Mouse (Mus musculus) left cerebral cortex, postnatal 10 days (tissue): Measurements from ENCODE around the gene Grasp. TPM values are rescaled to one million over a fixed set of nuclear protein-coding genes. Genes with fewer than 3 reads are reported as not detected.
A peak's percentile ranks its signal among the peaks of the same experiment; 100 is the strongest.

Experiments used
- DNase-seq, 2 experiments: peaks; one replicate each; pipeline ENCODE4 v3.0.0; 2021 to 2022; ENCODE audit warnings: low spot score in 2 of 2, mixed read lengths in 1 of 2; ENCODE audit errors: extremely low spot score in 1 of 2
- intact Hi-C: fragments of 180-260 bp; cut with DNase I; formaldehyde crosslinking; loops from one replicate; pipeline ENCODE4 v1.15.1; 2025
- total RNA-seq, 2 experiments: library from RNA; stranded (reverse); gene quantifications; 2 replicates each; pipeline ENCODE4 v1.2.3; 2021

Grasp gene
- 10 to 100 TPM; 30.9 to 34.2 TPM for total RNA-seq

- DNase-seq, result peak; percentile 86 to 93
- intact Hi-C loops, result no loop called here
These were observed at the start of gene Grasp for GRCm38 (mm10) chr15:101224006-101224906. Gene Grasp (plus strand): TSS chr15:101224188.

GRCm38 (mm10) chr15:101174294-101175130 is 49.5 kb upstream of the Grasp start:
- intact Hi-C loops, result no loop called here
- DNase-seq, result peak in 1 of 2 experiments; percentile 60

GRCm38 (mm10) chr15:101175131-101175460 is 48.9 kb upstream of the Grasp start:
- DNase-seq, result no peak
- intact Hi-C loops, result no loop called here

GRCm38 (mm10) chr15:101175613-101176283 is 48.2 kb upstream of the Grasp start:
- intact Hi-C loops, result no loop called here

GRCm38 (mm10) chr15:101176284-101176680 is 47.7 kb upstream of the Grasp start:
- DNase-seq, result no peak
- intact Hi-C loops, result no loop called here

More at GRCm38 (mm10) chr15:101175613-101176283, 48.2 kb upstream of the Grasp start:
- DNase-seq, result no peak

GRCm38 (mm10) chr15:101176795-101177691 is 46.9 kb upstream of the Grasp start:
- intact Hi-C loops, result no loop called here
- DNase-seq, result no peak

GRCm38 (mm10) chr15:101180363-101181105 is 43.5 kb upstream of the Grasp start:
- intact Hi-C loops, result no loop called here
- DNase-seq, result no peak

- intact Hi-C loops, result no loop called here
These were observed 42.9 kb upstream of the Grasp start for GRCm38 (mm10) chr15:101181106-101181466.

GRCm38 (mm10) chr15:101181500-101181899 is 42.5 kb upstream of the Grasp start:
- intact Hi-C loops, result no loop called here
- no peak for DNase-seq

More at GRCm38 (mm10) chr15:101181106-101181466, 42.9 kb upstream of the Grasp start:
- DNase-seq, result no peak

- DNase-seq, result no peak
- intact Hi-C loops, result no loop called here
These were observed 41.3 kb upstream of the Grasp start for GRCm38 (mm10) chr15:101182676-101183075.

GRCm38 (mm10) chr15:101184300-101184699 is 39.7 kb upstream of the Grasp start:
- intact Hi-C loops, result no loop called here
- DNase-seq, result no peak

- intact Hi-C loops, result no loop called here
- DNase-seq, result no peak
These were observed 38.4 kb upstream of the Grasp start for GRCm38 (mm10) chr15:101185549-101185948.

GRCm38 (mm10) chr15:101187907-101188306 is 36.1 kb upstream of the Grasp start:
- DNase-seq, result no peak

GRCm38 (mm10) chr15:101189981-101190761 is 33.8 kb upstream of the Grasp start:
- intact Hi-C loops, result loop anchor here (10.0 kb wide), 1 partner anchor 125 kb away; no protein-coding TSS in a partner anchor
- DNase-seq, result no peak

More at GRCm38 (mm10) chr15:101187907-101188306, 36.1 kb upstream of the Grasp start:
- intact Hi-C loops, result no loop called here

- DNase-seq, result no peak
- intact Hi-C loops, result loop anchor here (10.0 kb wide), 1 partner anchor 126 kb away; no protein-coding TSS in a partner anchor
These were observed 33.2 kb upstream of the Grasp start for GRCm38 (mm10) chr15:101190762-101191150.

- DNase-seq, result no peak
- intact Hi-C loops, result loop anchor here (10.0 kb wide), 1 partner anchor 127 kb away; no protein-coding TSS in a partner anchor
These were observed 32.3 kb upstream of the Grasp start for GRCm38 (mm10) chr15:101191459-101192259.
